Mouse (Mus musculus): ENCODE data around the gene Rhoh.

DNA sequence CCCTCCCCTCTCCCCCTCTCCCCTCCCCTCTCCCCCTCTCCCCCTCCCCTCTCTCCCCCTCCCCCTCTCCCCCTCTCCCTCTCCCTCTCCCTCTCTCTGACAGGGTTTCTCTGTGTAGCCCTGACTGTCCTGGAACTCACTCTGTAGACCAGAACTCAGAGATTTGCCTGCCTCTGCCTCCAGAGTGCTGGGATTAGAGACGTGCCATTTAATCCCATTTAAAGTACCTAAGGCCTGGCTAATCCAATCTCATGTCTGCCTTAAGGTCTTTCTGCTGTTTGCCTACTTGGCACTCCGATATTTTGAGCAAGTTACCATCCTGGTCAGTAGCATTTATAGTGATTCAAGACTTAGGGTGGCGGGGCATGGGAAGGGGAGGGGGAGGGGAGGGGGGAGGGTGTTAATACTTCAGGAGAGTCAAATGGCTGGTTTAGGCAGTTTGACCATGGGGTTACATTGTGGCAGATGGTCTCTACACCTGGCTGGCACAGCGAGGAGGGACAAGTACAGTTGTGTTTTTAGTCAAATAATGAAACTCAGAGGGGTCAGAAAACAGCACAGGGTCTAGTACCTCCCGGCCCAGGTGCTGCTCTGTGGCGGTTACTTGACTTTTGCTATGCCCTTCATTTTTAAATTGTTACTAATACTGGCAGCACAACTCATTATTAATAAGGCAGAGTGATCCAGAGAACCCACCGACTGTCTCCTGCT is 1.4 kb downstream of the Rhoh start:
- TF ChIP-seq CTCF (IDR thresholded peaks at IDR 0.05) (no peak), EP300 (IDR thresholded peaks at IDR 0.05) (no peak)

Data from lung, postnatal 0 days (tissue).